20 mouse cellular contexts compared by ENCODE assay signal in genomic region chr4:29138771-29139301, GRCm38 (mm10).
"Had no signal": no experiment of that assay in that cellular context is flagged by ENCODE, and none has a peak within 500 bp of the region (broad histone marks: within the 10 kb centered on the region; RNA-seq: fewer than 3 reads in every experiment).

No protein-coding gene starts in this region.

- H3K4me1 ChIP-seq: liver, embryonic 13.5 days had no signal

- H3K4me3 ChIP-seq: layer of hippocampus, adult 2 months; limb, embryonic 15.5 days; liver, embryonic 13.5 days had no signal

- H3K36me3 ChIP-seq: limb, embryonic 15.5 days; liver, embryonic 13.5 days had no signal

- H3K9me3 ChIP-seq: limb, embryonic 15.5 days; liver, embryonic 13.5 days had no signal

- DNase-seq: kidney, adult 18-20 months; kidney, adult 9 months; kidney, postnatal 14 days; kidney, postnatal 4 days; layer of hippocampus, adult 9-11 months; liver, embryonic 13.5 days; lung, postnatal 14 days; midbrain, embryonic 14.5 days; right cerebral cortex, adult 18-20 months; right cerebral cortex, postnatal 14 days; right cerebral cortex, postnatal 4 days; thymus, adult 2 months; thymus, postnatal 14 days; thymus, postnatal 4 days had no signal

- H3K27me3 ChIP-seq: limb, embryonic 15.5 days; liver, embryonic 13.5 days had no signal

- H3K4me2 ChIP-seq: limb, embryonic 15.5 days; liver, embryonic 13.5 days; midbrain, embryonic 11.5 days had no signal

- H3K27ac ChIP-seq: layer of hippocampus, adult 2 months; limb, embryonic 15.5 days; liver, embryonic 13.5 days; stomach, postnatal 0 days had no signal

- ATAC-seq: inflammation-experienced regulatory T-cells, adult 6 months; intestine, embryonic 16.5 days had no signal

- H3K9ac ChIP-seq: limb, embryonic 15.5 days; liver, embryonic 13.5 days had no signal
